Mouse (Mus musculus) liver, embryonic 14.5 days (tissue): ENCODE data around the gene Xxylt1. TPM values are rescaled to one million over a fixed set of nuclear protein-coding genes. Genes with fewer than 3 reads are reported as not detected.

Experiments
- ATAC-seq: fragments of 200-750 bp; cut with Nextera tagmentation; 2 replicates; pipeline ENCODE4 v1.8.0; 2017; ENCODE audit warnings: moderate number of reproducible peaks, mild to moderate bottlenecking, moderate library complexity; ENCODE audit not compliant: insufficient read depth
- DNase-seq, 3 experiments: peaks; one replicate each; pipeline ENCODE4 v3.0.0-alpha.2; 2012 to 2013; ENCODE audit warnings: low read depth in 3 of 3, low spot score in 3 of 3
- H3K27ac ChIP-seq: fragments of 300-500 bp; sonication (generic); 2 replicates; pipeline ENCODE4 v1.5.1; 2014; ENCODE audit warnings: moderate library complexity, mild to moderate bottlenecking, control low read depth, inconsistent platforms
- H3K27me3 ChIP-seq: fragments of 300-500 bp; sonication (generic); 2 replicates; pipeline ENCODE4 v1.6.1; 2014; ENCODE audit warnings: mild to moderate bottlenecking, low read length, moderate library complexity; ENCODE audit not compliant: control insufficient read depth, insufficient read depth
- H3K36me3 ChIP-seq: fragments of 300-500 bp; sonication (generic); replicated peaks from 2 replicates; pipeline ENCODE4 v1.6.1; 2014; ENCODE audit warnings: low read depth; ENCODE audit not compliant: control insufficient read depth, insufficient read depth
- H3K4me1 ChIP-seq, 2 experiments: fragments of 200-500 bp in 1 of 2; fragments of 300-500 bp in 1 of 2; sonication (generic) in 1 of 2; replicated peaks; 2 replicates each; pipeline ENCODE4 v1.6.1; 2012 to 2014; ENCODE audit warnings: antibody characterized with exemption in 1 of 2, inconsistent platforms in 1 of 2, low read length in 1 of 2; ENCODE audit not compliant: control insufficient read depth in 2 of 2, insufficient read depth in 2 of 2
- H3K4me2 ChIP-seq: fragments of 300-500 bp; sonication (generic); 2 replicates; pipeline ENCODE4 v1.6.1; 2014; ENCODE audit warnings: low read depth, mild to moderate bottlenecking, control low read depth, moderate library complexity
- H3K4me3 ChIP-seq, 2 experiments: fragments of 200-500 bp in 1 of 2; fragments of 300-500 bp in 1 of 2; sonication (generic) in 1 of 2; 2 replicates each; pipeline ENCODE4 v1.5.1; 2012 to 2014; ENCODE audit warnings: low read depth in 2 of 2, low read length in 2 of 2, mild to moderate bottlenecking in 2 of 2, control low read depth in 1 of 2, inconsistent platforms in 1 of 2, moderate library complexity in 1 of 2; ENCODE audit not compliant: insufficient read depth in 1 of 2
- H3K9ac ChIP-seq: fragments of 300-500 bp; sonication (generic); replicated peaks from 2 replicates; pipeline ENCODE4 v1.6.1; 2014; ENCODE audit warnings: mild to moderate bottlenecking, control low read depth, moderate library complexity
- H3K9me3 ChIP-seq: fragments of 300-500 bp; sonication (generic); 2 replicates; pipeline ENCODE4 v1.6.1; 2016; ENCODE audit warnings: low read length, mixed read lengths; ENCODE audit not compliant: control insufficient read depth
- CTCF ChIP-seq: IDR thresholded peaks from 2 replicates; pipeline ENCODE4 v1.5.1; 2016; ENCODE audit warnings: antibody characterized with exemption, low read depth, control low read depth
- EP300 ChIP-seq: IDR thresholded peaks from 2 replicates; pipeline ENCODE4 v1.6.1; 2016; ENCODE audit warnings: antibody characterized with exemption, low read depth
- WGBS: fragments of 180-500 bp; shearing (Covaris S2); extraction: QIAGEN DNeasy Blood & Tissue Kit; methylation state at CpG from one replicate; pipeline ENCODE4 v1.1.7; 2014; ENCODE audit not compliant: insufficient replicate concordance; 5-methylcytosine and 5-hydroxymethylcytosine counted together
- polyA plus RNA-seq, 2 experiments: library from polyadenylated mRNA; depleted of rRNA in 1 of 2; stranded (reverse) in 1 of 2; unstranded in 1 of 2; fragments of >200 nt; fragmentation: Nextera tagmentation in 1 of 2; extraction: Ambion mirVana in 1 of 2; gene quantifications; 2 replicates each; pipeline versions ENCODE4 v1.2.1 to v1.2.3; 2012 to 2014

Gene Xxylt1
- polyA plus RNA-seq, 2 experiments: 1.8 TPM

GRCm38 (mm10) chr16:31047186-31047898 is 33.9 kb downstream of the Xxylt1 start:
- Histone ChIP-seq H3K4me1 (no peaks in the 10 kb centered on the region), H3K4me2 (no peak overlapping the region), H3K4me3 (no peak overlapping the region), H3K27me3 (no peaks in the 10 kb centered on the region), H3K9ac (no peak overlapping the region), H3K9me3 (no peaks in the 10 kb centered on the region), H3K36me3 (no peaks in the 10 kb centered on the region), H3K27ac (no peak overlapping the region)
- no peak for DNase-seq
- TF ChIP-seq CTCF (no peak), EP300 (no peak)
- 67% methylated on average over 10 of the region's 10 CpGs for WGBS
- ATAC-seq: no peak

DNA sequence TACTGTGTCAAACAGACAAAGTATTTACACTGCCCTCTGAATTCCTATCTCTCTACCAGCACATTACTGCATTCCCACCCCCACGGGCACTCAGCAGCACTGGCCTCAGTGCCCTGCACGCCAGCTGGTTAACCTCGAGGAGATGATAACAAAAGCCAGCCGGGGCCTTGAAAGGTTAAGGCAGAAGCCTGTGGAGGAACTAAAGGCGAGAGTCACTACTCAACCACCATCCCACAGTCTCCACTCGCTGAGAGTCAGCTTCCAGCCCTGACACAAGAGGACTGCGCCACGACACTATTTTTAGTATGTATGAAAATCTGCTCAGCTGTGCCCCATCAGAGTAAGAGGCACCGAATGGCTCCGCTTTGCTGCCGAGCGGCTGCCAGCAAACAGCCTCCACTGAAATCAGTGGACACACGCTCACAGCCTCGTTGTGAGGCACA is 35.0 kb downstream of the Xxylt1 start:
- TF ChIP-seq EP300: no peak
- no peak for TF ChIP-seq CTCF
- ATAC-seq: no peak
- H3K9me3 ChIP-seq: no peaks in the 10 kb centered on the region
- 37% methylated on average over 14 of the region's 14 CpGs for WGBS
- no peaks in the 10 kb centered on the region for H3K27me3 ChIP-seq
- DNase-seq: no peak
- H3K36me3 ChIP-seq: no peaks in the 10 kb centered on the region
- no peak overlapping the region for H3K4me2 ChIP-seq
- H3K27ac ChIP-seq: no peak overlapping the region
- H3K9ac ChIP-seq: no peak overlapping the region
- H3K4me1 ChIP-seq: no peaks in the 10 kb centered on the region
- H3K4me3 ChIP-seq: no peak overlapping the region

DNA sequence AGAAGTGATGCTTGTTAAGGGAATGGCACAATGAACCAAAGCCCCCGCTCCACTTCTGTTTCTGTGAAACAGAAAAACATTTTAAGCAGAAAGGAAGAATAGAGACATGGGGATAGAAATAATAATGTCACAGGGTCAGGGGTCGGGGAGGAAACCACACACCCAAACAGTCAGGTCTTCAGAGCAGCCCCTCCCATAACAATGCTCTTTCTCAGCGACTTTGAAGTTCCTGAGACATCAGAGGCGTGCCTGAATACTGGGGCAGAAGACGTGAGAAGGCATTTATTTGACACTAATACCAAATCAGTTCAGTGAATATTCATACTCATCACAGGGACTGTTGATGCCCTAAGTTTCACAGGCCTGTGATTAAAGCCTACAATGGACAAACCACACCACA is 36.0 kb downstream of the Xxylt1 start:
- DNase-seq: no peak
- no peaks in the 10 kb centered on the region for H3K36me3 ChIP-seq
- H3K27ac ChIP-seq: no peak overlapping the region
- TF ChIP-seq CTCF (no peak), EP300 (no peak)
- WGBS: 60% methylated on average over 5 of the region's 5 CpGs
- no peaks in the 10 kb centered on the region for H3K27me3 ChIP-seq
- H3K4me1 ChIP-seq: 0 out of 4 replicates have a peak, but pooled peaks cover 0 to 4% of the 10 kb centered on the region in 2 experiments
- no peak for ATAC-seq
- no peak overlapping the region for H3K4me2 ChIP-seq
- H3K9ac ChIP-seq: no peak overlapping the region
- no peaks in the 10 kb centered on the region for H3K9me3 ChIP-seq
- H3K4me3 ChIP-seq: no peak overlapping the region

DNA sequence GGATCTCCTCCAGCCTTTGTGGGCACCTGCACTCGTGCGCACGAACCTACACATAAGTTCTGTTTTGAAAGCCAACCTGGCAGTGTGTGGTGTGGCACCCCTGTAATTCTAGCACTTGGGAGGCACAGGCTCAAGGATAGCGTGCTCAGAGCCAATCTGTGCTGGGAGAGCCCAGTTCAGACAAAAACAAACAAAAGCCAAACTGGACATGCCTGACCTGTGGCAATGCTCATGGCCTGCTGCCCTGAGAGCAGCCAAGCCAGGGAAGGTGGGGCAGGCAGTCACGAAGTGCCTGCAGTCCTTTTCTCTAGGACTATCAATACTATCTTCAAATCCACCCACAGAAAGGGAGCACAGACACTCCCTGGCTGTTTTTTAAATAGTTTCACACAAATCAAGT is 38.1 kb downstream of the Xxylt1 start:
- no peak for ATAC-seq

GRCm38 (mm10) chr16:31041566-31041965 is 39.7 kb downstream of the Xxylt1 start:
- Histone ChIP-seq H3K9ac (no peak overlapping the region), H3K4me3 (no peak overlapping the region), H3K9me3 (no peaks in the 10 kb centered on the region), H3K27me3 (no peaks in the 10 kb centered on the region), H3K4me2 (no peak overlapping the region), H3K36me3 (no peaks in the 10 kb centered on the region), H3K4me1 (0 out of 4 replicates have a peak, but pooled peaks cover 0 to 4% of the 10 kb centered on the region in 2 experiments), H3K27ac (no peak overlapping the region)
- 63% methylated on average over 2 of the region's 2 CpGs for WGBS
- DNase-seq: no peak
- ATAC-seq: no peak
- TF ChIP-seq CTCF: no peak
- TF ChIP-seq EP300: no peak

More for the DNA sequence above, 38.1 kb downstream of the Xxylt1 start:
- Histone ChIP-seq H3K9ac (no peak overlapping the region), H3K36me3 (no peaks in the 10 kb centered on the region), H3K27ac (no peak overlapping the region), H3K4me3 (no peak overlapping the region), H3K9me3 (no peaks in the 10 kb centered on the region), H3K4me2 (no peak overlapping the region), H3K4me1 (0 out of 4 replicates have a peak, but pooled peaks cover 0 to 4% of the 10 kb centered on the region in 2 experiments), H3K27me3 (no peaks in the 10 kb centered on the region)
- WGBS: 67% methylated on average over 5 of the region's 5 CpGs
- TF ChIP-seq CTCF (no peak), EP300 (no peak)
- DNase-seq: no peak
